Mouse (Mus musculus) forebrain, postnatal 0 days (tissue): ENCODE measurements around the gene Tbkbp1. TPM values are rescaled to one million over a fixed set of nuclear protein-coding genes. Genes with fewer than 3 reads are reported as not detected.
"Not testable (repeated sequence)": the region's sequence is repeated elsewhere in the genome, so short reads cannot be mapped to it uniquely, and the experiment has no call there.

Source experiments
- ATAC-seq: fragments of 200-750 bp; cut with Nextera tagmentation; 2 replicates; pipeline ENCODE4 v1.8.0; 2017; ENCODE audit warnings: mild to moderate bottlenecking, moderate library complexity
- DNase-seq: peaks from one replicate; pipeline ENCODE4 v3.0.0-alpha.2; 2015
- H3K27ac ChIP-seq: fragments of 300-500 bp; sonication (generic); 2 replicates; pipeline ENCODE4 v1.5.1; 2014; ENCODE audit warnings: low read depth, mild to moderate bottlenecking, antibody characterized with exemption, low read length, moderate library complexity, mixed read lengths
- H3K27me3 ChIP-seq: fragments of 300-500 bp; sonication (generic); 2 replicates; pipeline ENCODE4 v1.6.1; 2014; ENCODE audit warnings: mild to moderate bottlenecking, low read length, mixed read lengths; ENCODE audit not compliant: insufficient read depth
- H3K36me3 ChIP-seq: fragments of 300-500 bp; sonication (generic); 2 replicates; pipeline ENCODE4 v1.6.1; 2014; ENCODE audit warnings: mild to moderate bottlenecking, moderate library complexity; ENCODE audit not compliant: insufficient read depth
- H3K4me1 ChIP-seq: fragments of 300-500 bp; sonication (generic); 2 replicates; pipeline ENCODE4 v1.6.1; 2014; ENCODE audit warnings: antibody characterized with exemption; ENCODE audit not compliant: insufficient read depth
- H3K4me2 ChIP-seq: fragments of 300-500 bp; sonication (generic); 2 replicates; pipeline ENCODE4 v1.6.1; 2014; ENCODE audit warnings: low read depth, mild to moderate bottlenecking, moderate library complexity
- H3K4me3 ChIP-seq: fragments of 300-500 bp; sonication (generic); 2 replicates; pipeline ENCODE4 v1.5.1; 2014; ENCODE audit warnings: low read depth, low read length, mixed read lengths
- H3K9ac ChIP-seq: fragments of 300-500 bp; sonication (generic); 2 replicates; pipeline ENCODE4 v1.6.1; 2014; ENCODE audit warnings: mild to moderate bottlenecking
- H3K9me3 ChIP-seq: fragments of 300-500 bp; sonication (generic); 2 replicates; pipeline ENCODE4 v1.6.1; 2016; ENCODE audit warnings: low read length
- CTCF ChIP-seq: sonication (generic); IDR thresholded peaks from 2 replicates; pipeline ENCODE4 v1.5.1; 2016; ENCODE audit warnings: antibody characterized with exemption, control low read depth, low read depth
- WGBS: fragments of 180-500 bp; shearing (Covaris S2); extraction: QIAGEN DNeasy Blood & Tissue Kit; methylation state at CpG from one replicate; pipeline ENCODE4 v1.1.7; 2014; 5-methylcytosine and 5-hydroxymethylcytosine counted together
- polyA plus RNA-seq: library from polyadenylated mRNA; unstranded; fragments of >200 nt; fragmentation: Nextera tagmentation; extraction: Ambion mirVana; gene quantifications from 2 replicates; pipeline ENCODE4 v1.2.1, GENCODE M21; 2015
- total RNA-seq: library from RNA; depleted of rRNA; stranded (reverse); fragments of >200 nt; gene quantifications from 2 replicates; pipeline ENCODE4 v1.2.3, GENCODE M21; 2014

The Tbkbp1 gene
- total and polyA plus RNA-seq, 2 experiments from 2014 or later: 9.9 to 36.4 TPM

DNA sequence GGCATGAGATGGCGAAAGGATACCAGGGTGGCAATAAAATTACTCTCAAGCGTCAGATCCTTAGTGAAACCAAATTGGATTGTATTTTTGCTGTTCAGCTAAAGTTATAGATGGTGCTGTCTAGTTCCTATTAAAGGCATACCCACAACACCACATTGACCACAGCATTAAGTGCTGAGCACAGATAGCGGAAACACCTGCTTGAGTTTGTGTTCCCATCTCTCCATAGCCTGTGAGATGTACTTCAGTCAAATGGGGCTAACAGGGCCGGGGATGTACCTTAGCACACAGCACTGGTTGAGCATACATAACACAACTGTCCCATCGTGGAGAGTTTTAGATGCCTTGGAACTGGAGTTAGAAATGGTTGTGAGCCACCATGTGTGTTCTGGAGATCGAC is 39.7 kb upstream of the Tbkbp1 start:
- ATAC-seq: no peak
- Histone ChIP-seq H3K27me3 (no peaks in the 10 kb centered on the region), H3K4me1 (no peaks in the 10 kb centered on the region), H3K9me3 (no peaks in the 10 kb centered on the region), H3K27ac (no peak overlapping the region), H3K4me2 (no peak overlapping the region), H3K4me3 (no peak overlapping the region), H3K9ac (no peak overlapping the region), H3K36me3 (no peaks in the 10 kb centered on the region)
- TF ChIP-seq CTCF: no peak
- no peak for DNase-seq
- WGBS: 94% methylated on average over 6 of the region's 6 CpGs

DNA sequence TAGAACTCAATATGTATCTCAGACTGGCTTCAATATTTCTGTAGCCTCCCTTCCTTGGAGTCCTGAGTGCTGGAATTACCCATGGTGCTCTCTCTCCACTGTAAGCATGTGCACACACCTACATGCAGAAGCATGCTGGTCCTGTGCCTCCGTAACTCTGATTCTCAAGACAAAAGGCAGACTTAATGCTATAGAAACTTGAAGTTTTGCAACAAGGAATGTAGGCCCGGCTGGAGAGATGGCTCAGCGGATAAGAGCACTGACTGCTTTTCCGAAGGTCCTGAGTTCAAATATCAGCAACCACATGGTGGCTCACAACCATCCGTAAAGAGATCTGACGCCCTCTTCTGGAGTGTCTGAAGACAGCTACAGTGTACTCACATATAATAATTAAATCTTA is 38.4 kb upstream of the Tbkbp1 start:
- 87% methylated on average over 6 of the region's 6 CpGs for WGBS
- H3K36me3 ChIP-seq, H3K4me3 ChIP-seq, H3K4me2 ChIP-seq, ATAC-seq, DNase-seq, H3K27ac ChIP-seq, H3K9ac ChIP-seq, H3K4me1 ChIP-seq, H3K27me3 ChIP-seq, H3K9me3 ChIP-seq: not testable (repeated sequence)

DNA sequence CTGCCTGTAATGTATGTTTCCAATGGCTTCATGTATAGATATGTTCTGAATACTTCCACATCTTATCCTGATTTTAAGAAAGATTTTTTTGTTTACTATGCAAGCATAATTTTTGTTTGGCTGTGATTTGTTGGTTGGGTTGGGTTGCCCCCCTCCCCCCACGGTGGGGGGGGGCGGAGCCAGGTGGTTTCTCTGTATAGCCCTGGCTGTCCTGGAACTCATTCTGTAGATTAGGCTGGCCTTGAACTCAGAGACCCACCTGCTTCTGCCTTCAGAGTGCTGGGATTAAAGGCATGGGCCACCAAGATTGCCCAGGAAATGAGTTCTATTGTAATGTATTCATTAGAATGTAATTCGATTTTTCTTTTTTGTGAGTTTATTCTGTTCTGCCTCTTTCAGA is 37.9 kb upstream of the Tbkbp1 start:
- Histone ChIP-seq H3K9ac (no peak overlapping the region), H3K9me3 (no peaks in the 10 kb centered on the region), H3K4me3 (no peak overlapping the region), H3K36me3 (peaks cover 11% of the 10 kb centered on the region), H3K27ac (no peak overlapping the region), H3K4me1 (no peaks in the 10 kb centered on the region), H3K27me3 (no peaks in the 10 kb centered on the region), H3K4me2 (peak overlapping the region; percentile 78; the same call in 1 of the 2 replicates)
- WGBS: 32% methylated on average over 3 of the region's 3 CpGs
- DNase-seq: no peak
- no peak for TF ChIP-seq CTCF
- no peak for ATAC-seq

GRCm38 (mm10) chr11:97188643-97188955 is 37.3 kb upstream of the Tbkbp1 start:
- H3K27me3 ChIP-seq: no peaks in the 10 kb centered on the region
- DNase-seq: no peak
- H3K9ac ChIP-seq: peak overlapping the region; percentile 64
- H3K36me3 ChIP-seq: peaks cover 13% of the 10 kb centered on the region
- peak overlapping the region; percentile 93 for H3K27ac ChIP-seq
- no peak for TF ChIP-seq CTCF
- peak overlapping the region; percentile 78 for H3K4me2 ChIP-seq
- no peaks in the 10 kb centered on the region for H3K9me3 ChIP-seq
- under 1% methylated on average over 15 of the region's 15 CpGs for WGBS
- H3K4me1 ChIP-seq: no peaks in the 10 kb centered on the region
- peak overlapping the region; percentile 86 for H3K4me3 ChIP-seq
- ATAC-seq: no peak

GRCm38 (mm10) chr11:97187764-97188642 is 36.7 kb upstream of the Tbkbp1 start, which contains the start of gene Kpnb1:
Gene Kpnb1 (minus strand): TSS chr11:97187881.
- 2% methylated on average over 86 of the region's 101 CpGs for WGBS
- no peaks in the 10 kb centered on the region for H3K4me1 ChIP-seq

GRCm38 (mm10) chr11:97186947-97187763 is 35.9 kb upstream of the Tbkbp1 start:
- 2% methylated on average over 41 of the region's 74 CpGs for WGBS

More at GRCm38 (mm10) chr11:97187764-97188642, 36.7 kb upstream of the Tbkbp1 start, which contains the start of gene Kpnb1:
- ATAC-seq (peak; percentile 95), DNase-seq (peak; percentile 100)
- 0 out of 2 replicates have a peak, but pooled peaks have one; percentile 8 for TF ChIP-seq CTCF
- H3K27me3 ChIP-seq: no peaks in the 10 kb centered on the region
- H3K4me3 ChIP-seq: peak within 1 kb of the TSS; percentile 86
- peak within 1 kb of the TSS; percentile 93 for H3K27ac ChIP-seq
- peak within 1 kb of the TSS; percentile 82 for H3K9ac ChIP-seq
- no peaks in the 10 kb centered on the region for H3K9me3 ChIP-seq
- H3K36me3 ChIP-seq: peaks cover 19% of the 10 kb centered on the region
- H3K4me2 ChIP-seq: peak within 1 kb of the TSS; percentile 78

More at GRCm38 (mm10) chr11:97186947-97187763, 35.9 kb upstream of the Tbkbp1 start:
- peaks cover 28% of the 10 kb centered on the region for H3K36me3 ChIP-seq
- no peaks in the 10 kb centered on the region for H3K9me3 ChIP-seq
- ATAC-seq: peak; percentile 72
- no peaks in the 10 kb centered on the region for H3K4me1 ChIP-seq
- peak overlapping the region; percentile 82 for H3K9ac ChIP-seq
- peak overlapping the region; percentile 93 for H3K27ac ChIP-seq
- peak; percentile 93 for DNase-seq
- peak overlapping the region; percentile 66 for H3K4me2 ChIP-seq
- peak; percentile 8; the same call in 1 of the 2 replicates for TF ChIP-seq CTCF
- peak overlapping the region; percentile 86 for H3K4me3 ChIP-seq
- H3K27me3 ChIP-seq: no peaks in the 10 kb centered on the region
